10 mouse cellular contexts compared by ENCODE assay signal in the genomic region with DNA sequence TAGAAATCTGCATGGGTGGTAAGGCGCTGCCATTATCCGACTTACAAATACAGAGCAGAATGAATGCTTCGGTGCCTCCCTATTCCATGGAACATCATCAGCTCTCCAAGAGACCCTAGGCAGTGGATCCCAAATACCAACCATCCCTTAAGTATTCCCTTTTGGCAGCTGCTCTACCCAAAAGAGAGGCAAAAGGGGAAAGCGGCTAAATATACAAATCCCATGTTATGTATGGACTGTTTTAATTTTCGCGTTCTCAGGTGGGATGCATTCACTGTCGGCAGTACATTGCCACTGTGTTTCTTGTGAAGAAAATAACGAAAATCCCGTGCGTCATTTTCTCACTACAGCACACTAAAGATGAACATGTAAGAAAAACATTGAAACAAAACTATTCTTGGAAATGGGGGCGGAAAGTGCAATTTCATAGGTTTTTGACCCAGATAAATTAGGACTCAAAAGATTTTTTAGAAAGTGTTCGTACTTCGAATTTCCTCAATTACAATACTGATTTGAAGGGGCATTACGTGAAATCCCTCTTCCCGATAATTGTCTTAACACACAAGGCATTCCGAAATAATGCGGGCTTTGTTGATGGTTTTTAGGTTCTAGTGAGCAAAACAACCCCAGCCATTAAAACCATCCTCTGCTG. TPM values are rescaled to one million over a fixed set of nuclear protein-coding genes. Genes with fewer than 3 reads are reported as not detected.
DNase-seq lines count a peak whose midpoint lies in the region; ATAC-seq and TF ChIP-seq lines count a peak whose summit lies in the region.
"Had no signal": no experiment of that assay in that cellular context is flagged by ENCODE, and none has a peak within 500 bp of the region (broad histone marks: within the 10 kb centered on the region; RNA-seq: fewer than 3 reads in every experiment).

No protein-coding gene starts in this region.

- H3K27ac ChIP-seq in kidney, embryonic 14.5 days (ENCODE audit: low read depth, low read length), result no peak overlapping the region
- peak overlapping the region; percentile 97 for H3K27ac ChIP-seq in hindbrain, postnatal 0 days
- peak overlapping the region; percentile 61; the same call in 1 of the 2 replicates for H3K27ac ChIP-seq in neural tube, embryonic 11.5 days (ENCODE audit: low read depth, low read length)

- no peak for TF ChIP-seq CTCF in hindbrain, postnatal 0 days (IDR thresholded peaks at IDR 0.05; ENCODE audit: low read depth)

- DNase-seq in kidney, postnatal 10 days, result no peak
- peak; percentile 37 for DNase-seq in embryo, embryonic 10 days (ENCODE audit: low spot score)
- peak; percentile 56 for DNase-seq in hindbrain, postnatal 0 days (ENCODE audit: low spot score)
- no peak for DNase-seq in neural tube, embryonic 11.5 days (ENCODE audit: low spot score)
- DNase-seq in adrenal gland, postnatal 10 days, result no peak
- no peak for DNase-seq in frontal cortex, postnatal 14 days (ENCODE audit: low spot score in 2 of 2)

- 11% methylated on average over 17 of the region's 17 CpGs for WGBS in kidney, embryonic 14.5 days
- 29% methylated on average over 17 of the region's 17 CpGs for WGBS in hindbrain, postnatal 0 days
- 5% methylated on average over 17 of the region's 17 CpGs for WGBS in neural tube, embryonic 11.5 days

- H3K36me3 ChIP-seq in kidney, embryonic 14.5 days (ENCODE audit: control insufficient read depth, insufficient read depth, low read length), result no peaks in the 10 kb centered on the region
- no peaks in the 10 kb centered on the region for H3K36me3 ChIP-seq in hindbrain, postnatal 0 days (ENCODE audit: insufficient read depth, low read length)
- no peaks in the 10 kb centered on the region for H3K36me3 ChIP-seq in neural tube, embryonic 11.5 days (ENCODE audit: control insufficient read depth, insufficient read depth, low read length)

- H3K9ac ChIP-seq in kidney, embryonic 14.5 days (ENCODE audit: low read depth, low read length), result no peak overlapping the region
- peak overlapping the region; percentile 83 for H3K9ac ChIP-seq in hindbrain, postnatal 0 days (replicated peaks; ENCODE audit: low read length)
- H3K9ac ChIP-seq in neural tube, embryonic 11.5 days (ENCODE audit: low read length), result peak overlapping the region; percentile 45

- H3K4me3 ChIP-seq in kidney, embryonic 14.5 days (ENCODE audit: low read length), result peak overlapping the region; percentile 46
- peak overlapping the region; percentile 49 for H3K4me3 ChIP-seq in hindbrain, postnatal 0 days (ENCODE audit: low read length)
- H3K4me3 ChIP-seq in neural tube, embryonic 11.5 days (ENCODE audit: low read depth, low read length), result peak overlapping the region; percentile 32

- no peaks in the 10 kb centered on the region for H3K9me3 ChIP-seq in kidney, embryonic 14.5 days (ENCODE audit: control insufficient read depth, low read length)
- no peaks in the 10 kb centered on the region for H3K9me3 ChIP-seq in hindbrain, postnatal 0 days (ENCODE audit: low read length)
- H3K9me3 ChIP-seq in neural tube, embryonic 11.5 days (ENCODE audit: control insufficient read depth, low read length), result no peaks in the 10 kb centered on the region

- peaks cover 11% of the 10 kb centered on the region; the same call in 1 of the 2 replicates for H3K4me1 ChIP-seq in kidney, embryonic 14.5 days (ENCODE audit: control insufficient read depth, insufficient read depth, low read length)
- peaks cover 4% of the 10 kb centered on the region; the same call in 1 of the 2 replicates for H3K4me1 ChIP-seq in hindbrain, postnatal 0 days (ENCODE audit: insufficient read depth, low read length)
- peaks cover 18% of the 10 kb centered on the region for H3K4me1 ChIP-seq in neural tube, embryonic 11.5 days (ENCODE audit: control insufficient read depth, insufficient read depth, low read length)

- H3K27me3 ChIP-seq in kidney, embryonic 14.5 days (ENCODE audit: control insufficient read depth, insufficient read depth, low read length), result peaks cover 40% of the 10 kb centered on the region
- H3K27me3 ChIP-seq in hindbrain, postnatal 0 days (ENCODE audit: insufficient read depth, low read length), result no peaks in the 10 kb centered on the region
- peaks cover 36% of the 10 kb centered on the region for H3K27me3 ChIP-seq in neural tube, embryonic 11.5 days (ENCODE audit: control insufficient read depth, insufficient read depth, low read length)

- ATAC-seq in kidney, embryonic 14.5 days (ENCODE audit: low FRiP score, low TSS enrichment), result no peak
- no peak for ATAC-seq in hindbrain, postnatal 0 days
- no peak for ATAC-seq in neural tube, embryonic 11.5 days (ENCODE audit: insufficient read depth, low FRiP score, low TSS enrichment)
- no peak for ATAC-seq in erythroid progenitor cell, adult 5-6 weeks (replicated peaks; ENCODE audit: low FRiP score, poor library complexity, severe bottlenecking)

- peak overlapping the region; percentile 64 for H3K4me2 ChIP-seq in kidney, embryonic 14.5 days (replicated peaks; ENCODE audit: low read depth, low read length)
- peak overlapping the region; percentile 77 for H3K4me2 ChIP-seq in hindbrain, postnatal 0 days (ENCODE audit: low read depth, low read length)
- H3K4me2 ChIP-seq in neural tube, embryonic 11.5 days (ENCODE audit: low read depth), result peak overlapping the region; percentile 57

RNA-seq across cellular contexts. Expression of a gene that starts 4.7 kb away (rescaled TPM):
- polyA plus RNA-seq in kidney, embryonic 14.5 days (2014; fragmentation: Nextera tagmentation; extraction: Ambion mirVana), result 0.63 and 0.87 TPM in 2 replicates
- 132 and 137 TPM in 2 replicates for total RNA-seq in hindbrain, postnatal 0 days (2014; rRNA removed)
- polyA plus RNA-seq in hindbrain, postnatal 0 days (2015; fragmentation: Nextera tagmentation; extraction: Ambion mirVana), result 175 and 179 TPM in 2 replicates
- 20.0 and 21.3 TPM in 2 replicates for polyA plus RNA-seq in neural tube, embryonic 11.5 days (2014; fragmentation: Nextera tagmentation; extraction: Ambion mirVana)
- total RNA-seq in adrenal gland, postnatal 10 days (2021), result 1 to 10 TPM; 1.4 to 2.9 TPM
- not detected in 2 replicates for total RNA-seq in erythroid progenitor cell, adult 5-6 weeks (2015; ENCODE audit: low replicate concordance)
- total RNA-seq in erythroid progenitor cell, adult 5-6 weeks (2017; ENCODE audit: low replicate concordance), result not detected in 2 replicates
- total RNA-seq: hematopoietic stem cell, adult 5-6 weeks; MEL had no signal

Comparison
In these comparisons a context has a peak if more than half of its experiments do, and no peak if none do; other contexts are left out.
1. DNase-seq: peak in embryo, embryonic 10 days (single experiment) and hindbrain, postnatal 0 days (single experiment); none in kidney, postnatal 10 days (single experiment), neural tube, embryonic 11.5 days (single experiment), adrenal gland, postnatal 10 days (single experiment) and frontal cortex, postnatal 14 days (0 of 2).
2. RNA of a gene that starts 4.7 kb away (total RNA-seq): 132 to 137 TPM in hindbrain, postnatal 0 days; 1.4 to 2.9 TPM in adrenal gland, postnatal 10 days and not detected in erythroid progenitor cell, adult 5-6 weeks; every median in the first group is over 10 times any median in the second.
3. Peak in every context shown above with its lines, with median percentiles within 50 percentile points of each other: H3K4me2 ChIP-seq and H3K4me3 ChIP-seq.